Mouse (Mus musculus): Measurements from ENCODE around the gene Spocd1. TPM values are rescaled to one million over a fixed set of nuclear protein-coding genes. Genes with fewer than 3 reads are reported as not detected.

The Spocd1 gene
- total RNA-seq, 1 experiment from 2014 or later: 3.4 TPM

DNA sequence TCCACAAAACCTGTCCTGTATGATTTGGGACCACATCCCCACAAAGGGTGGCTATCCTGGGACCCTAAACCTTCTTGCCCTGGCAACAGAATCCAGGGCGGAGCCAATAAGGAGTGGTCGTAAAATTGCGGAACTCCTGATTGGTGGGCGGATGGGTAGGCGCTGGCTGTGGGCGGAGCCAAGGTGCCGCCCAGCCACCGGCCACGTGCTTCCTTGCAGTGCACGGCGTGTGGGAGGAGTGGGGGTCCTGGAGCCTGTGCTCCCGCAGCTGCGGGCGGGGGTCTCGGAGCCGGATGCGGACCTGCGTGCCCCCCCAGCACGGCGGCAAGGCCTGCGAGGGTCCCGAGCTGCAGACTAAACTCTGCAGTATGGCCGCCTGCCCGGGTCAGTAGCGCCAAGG is 77.5 kb downstream of the Spocd1 start:
- DNase-seq: no peak

Other genes with a start within 250 kb of the Spocd1 start
- gene Tmem39b, start 232.4 kb upstream of the Spocd1 start, total RNA-seq (2021): 10.1 and 14.8 TPM in 2 replicates
- gene Khdrbs1, start 186.9 kb upstream of the Spocd1 start, total RNA-seq (2021): 81.6 and 89.4 TPM in 2 replicates
- gene Ptp4a2, start 118.0 kb upstream of the Spocd1 start, total RNA-seq (2021): 401 TPM in 2 replicates
- gene Adgrb2, start 55.6 kb downstream of the Spocd1 start, total RNA-seq (2021): 22.7 and 29.8 TPM in 2 replicates
- gene Col16a1, start 118.6 kb downstream of the Spocd1 start, total RNA-seq (2021): 14.1 and 14.8 TPM in 2 replicates
- gene Pef1, start 173.3 kb downstream of the Spocd1 start, total RNA-seq (2021): 68.0 and 70.3 TPM in 2 replicates
- gene Hcrtr1, start 210.1 kb downstream of the Spocd1 start, total RNA-seq (2021): 0.57 and 0.76 TPM in 2 replicates
- 77.1 and 111 TPM in 2 replicates for gene Tinagl1, start 245.9 kb downstream of the Spocd1 start, total RNA-seq (2021)